Mouse (Mus musculus) cerebellum, adult 9-11 months (tissue): ENCODE results near the gene Pknox2.

Experiments used
- DNase-seq: peaks from one replicate; pipeline ENCODE4 v3.0.0; 2022

Gene Pknox2

DNA sequence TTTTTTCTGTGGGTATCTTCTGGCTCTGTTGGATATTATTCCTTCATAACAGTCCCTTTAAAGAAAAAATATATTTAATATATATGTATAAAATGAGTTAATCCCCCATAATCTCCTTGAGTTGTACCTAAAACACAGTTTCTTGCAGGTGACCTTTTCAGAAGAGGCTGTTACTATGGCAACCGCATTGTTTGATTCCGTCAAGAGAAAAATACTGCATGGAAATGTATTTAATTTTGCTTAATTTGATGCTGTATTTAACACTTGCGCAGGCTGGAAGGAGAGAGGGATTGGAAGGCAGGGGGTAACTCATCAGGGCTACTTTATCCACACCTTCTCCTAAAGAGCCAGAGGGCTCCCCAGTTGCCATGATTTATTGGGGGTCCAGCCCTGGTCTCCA, 108.3 kb downstream of the Pknox2 start:
- no peak for DNase-seq

DNA sequence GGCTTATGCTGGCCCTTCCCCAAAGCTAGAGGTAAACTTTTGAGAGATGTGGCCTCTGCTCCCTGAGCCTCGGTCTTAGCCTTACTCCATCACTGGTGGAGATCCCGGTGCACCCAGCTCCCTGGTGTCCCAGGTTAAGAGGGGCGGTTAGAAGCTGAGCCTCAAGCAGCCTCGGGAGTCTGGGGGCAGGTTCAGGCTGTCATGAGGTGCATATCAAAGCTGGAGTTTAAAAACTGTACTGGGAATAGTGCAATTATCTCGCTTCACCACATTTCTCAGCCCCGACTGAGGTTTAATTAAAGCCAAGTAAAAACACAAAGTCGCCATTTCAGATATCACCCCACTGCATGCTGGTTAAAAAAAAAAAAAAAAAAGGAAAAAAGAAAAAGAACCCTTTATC, 108.8 kb downstream of the Pknox2 start:
- DNase-seq: no peak

DNA sequence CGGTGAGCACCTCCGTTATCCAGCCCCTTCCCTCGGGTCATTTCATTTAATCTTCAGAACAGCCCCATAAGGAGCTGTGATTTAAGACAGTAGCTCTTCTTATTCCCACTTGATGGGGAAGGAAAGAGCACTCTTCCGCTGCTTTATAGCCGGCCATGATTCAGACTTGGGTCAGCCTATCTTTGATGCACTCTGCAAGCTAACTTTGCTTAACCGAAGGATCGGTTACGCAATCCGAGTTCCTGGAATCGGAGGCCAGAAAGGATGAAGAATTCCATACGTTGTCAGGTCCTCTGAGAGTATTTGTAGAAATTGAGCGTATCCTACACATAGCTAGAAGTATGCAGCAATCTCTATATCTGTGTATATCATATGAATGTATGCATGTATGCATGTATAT, 109.8 kb downstream of the Pknox2 start:
- no peak for DNase-seq

DNA sequence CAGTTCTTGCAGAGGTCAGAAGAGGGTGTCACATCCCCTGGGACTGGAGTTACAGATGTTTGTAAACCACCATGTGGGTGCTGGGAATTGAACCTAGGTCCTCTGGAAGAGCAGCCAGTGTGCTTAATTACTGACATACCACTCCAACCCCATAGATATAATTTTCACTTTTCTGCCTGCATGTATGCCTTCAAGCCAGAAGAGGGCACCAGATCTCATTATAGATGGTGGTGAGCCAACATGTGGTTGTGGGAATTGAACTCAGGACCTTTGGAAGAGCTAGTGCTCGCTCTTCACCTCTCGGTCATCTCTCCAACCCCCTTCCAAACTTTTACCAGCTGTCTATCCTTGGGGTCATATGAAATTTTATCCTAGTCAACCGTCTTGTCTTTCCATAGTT, 112.0 kb downstream of the Pknox2 start:
- no peak for DNase-seq

DNA sequence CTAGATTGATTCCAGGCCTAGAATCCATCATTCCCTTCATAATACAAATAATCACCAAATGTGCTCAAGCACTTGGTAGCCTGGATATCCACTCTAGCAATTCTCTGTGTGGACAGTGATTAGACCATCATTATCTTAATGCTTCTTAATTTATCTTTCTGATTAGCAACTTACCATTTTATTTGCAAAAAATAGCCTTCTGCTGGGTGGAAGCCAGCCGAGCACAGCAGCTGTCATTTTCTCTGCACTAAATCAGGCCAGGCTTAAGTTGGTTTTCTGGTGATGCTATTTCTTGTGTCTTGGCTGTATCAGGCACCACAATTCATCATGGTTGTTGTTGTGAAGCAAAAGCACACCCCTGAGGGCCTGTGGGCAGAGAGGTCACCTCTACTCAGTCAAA, 112.9 kb downstream of the Pknox2 start:
- no peak for DNase-seq

DNA sequence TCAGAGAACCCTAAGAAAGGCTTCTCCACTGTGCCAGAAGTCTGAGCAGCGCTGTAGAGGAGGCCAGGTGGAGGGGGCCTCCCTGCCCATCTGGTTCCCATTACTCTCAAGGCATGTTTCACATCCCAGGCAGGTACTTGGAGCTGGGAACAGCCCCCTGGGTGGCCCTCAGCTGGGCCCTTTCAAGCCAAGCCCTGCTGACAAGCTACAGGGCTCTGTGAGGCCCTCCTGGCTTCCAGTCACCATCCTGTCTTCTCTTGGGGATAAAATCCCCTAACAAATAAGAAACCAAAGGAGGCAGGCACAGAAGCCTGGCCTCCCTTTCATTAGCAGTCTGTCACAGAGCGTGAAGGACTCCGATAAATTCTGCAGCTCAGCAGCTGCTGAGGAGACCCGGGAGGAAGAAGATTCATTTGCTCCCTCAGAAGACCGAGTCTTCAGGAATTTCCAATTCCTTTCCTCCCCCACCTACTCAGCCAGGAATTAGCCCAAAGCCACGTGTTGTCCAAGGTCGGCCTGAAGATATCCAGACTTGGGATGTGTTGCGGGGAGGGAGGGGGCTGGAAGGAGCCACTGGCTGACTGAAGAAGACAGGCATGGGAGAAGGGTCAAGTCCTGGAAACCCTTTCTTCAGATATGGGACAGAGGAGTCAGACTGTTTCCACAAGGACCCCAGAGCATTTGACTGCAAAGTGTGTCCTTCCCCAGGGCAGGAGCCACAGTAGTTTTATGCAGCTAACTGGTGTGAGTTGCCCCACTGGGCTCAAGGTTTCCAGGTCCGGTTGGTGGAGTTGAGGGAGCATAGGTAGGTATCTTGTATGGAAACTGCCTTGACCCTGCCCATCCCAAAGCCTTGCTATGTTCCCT, 116.6 kb downstream of the Pknox2 start:
- no peak for DNase-seq

DNA sequence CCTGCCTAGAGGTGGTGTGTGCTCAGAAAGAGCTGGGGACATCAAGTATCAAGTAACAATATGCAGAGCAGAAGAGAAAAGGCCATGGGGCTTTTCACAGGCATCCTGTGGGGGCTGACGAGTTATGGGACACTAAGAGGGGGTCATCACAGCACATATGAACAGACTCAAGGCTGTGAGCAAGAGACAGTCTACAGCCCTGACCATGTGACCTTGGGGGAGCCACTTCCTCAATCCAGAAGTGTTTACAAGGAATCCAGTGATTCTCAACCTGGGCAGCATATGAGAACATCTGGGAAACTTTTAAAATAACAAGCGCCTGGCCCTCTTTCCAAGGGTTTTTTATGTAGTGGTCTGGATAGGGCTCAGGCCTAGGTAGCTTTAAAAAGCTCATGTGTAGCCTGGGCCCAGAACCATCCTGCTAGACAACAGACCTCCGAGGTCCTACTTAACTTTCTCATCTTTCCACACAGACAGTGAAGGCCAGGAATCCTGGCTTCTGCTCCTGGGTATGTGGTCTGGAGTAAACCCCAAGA, 117.3 kb downstream of the Pknox2 start:
- DNase-seq: no peak

DNA sequence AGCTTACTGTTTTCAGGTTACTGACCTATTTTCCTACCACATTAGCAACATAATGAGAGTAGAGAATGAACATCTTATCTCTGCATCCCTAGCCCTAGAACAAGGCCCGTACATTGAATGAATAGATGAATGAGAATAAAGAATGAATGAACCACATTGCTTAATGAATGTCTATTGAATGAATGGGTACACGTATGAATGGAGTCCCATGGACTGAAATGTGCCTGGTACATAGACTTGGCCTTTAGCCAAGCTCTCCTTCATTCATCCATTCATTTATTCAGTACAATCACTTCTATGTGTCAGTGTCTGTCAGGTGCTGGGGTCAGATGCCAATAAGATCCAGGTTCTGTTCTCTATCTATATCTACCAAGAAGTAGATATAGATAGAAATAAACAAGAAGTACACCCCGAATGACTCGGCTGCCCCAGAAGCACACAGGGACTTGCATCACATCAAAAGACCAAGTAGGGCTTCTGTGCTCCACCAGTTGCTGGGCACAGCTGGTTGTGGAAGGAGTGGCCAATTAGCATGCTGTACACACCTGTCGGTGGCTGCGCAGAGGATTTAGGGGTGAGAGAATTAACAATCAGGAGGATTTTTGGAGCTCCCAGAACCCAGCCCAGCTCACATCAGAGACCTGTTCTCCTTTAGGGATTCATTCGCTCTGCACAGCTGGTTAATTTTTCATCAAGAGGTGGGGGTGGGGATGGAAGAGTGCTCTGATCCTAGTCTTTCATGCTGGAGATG, 119.2 kb downstream of the Pknox2 start:
- no peak for DNase-seq

DNA sequence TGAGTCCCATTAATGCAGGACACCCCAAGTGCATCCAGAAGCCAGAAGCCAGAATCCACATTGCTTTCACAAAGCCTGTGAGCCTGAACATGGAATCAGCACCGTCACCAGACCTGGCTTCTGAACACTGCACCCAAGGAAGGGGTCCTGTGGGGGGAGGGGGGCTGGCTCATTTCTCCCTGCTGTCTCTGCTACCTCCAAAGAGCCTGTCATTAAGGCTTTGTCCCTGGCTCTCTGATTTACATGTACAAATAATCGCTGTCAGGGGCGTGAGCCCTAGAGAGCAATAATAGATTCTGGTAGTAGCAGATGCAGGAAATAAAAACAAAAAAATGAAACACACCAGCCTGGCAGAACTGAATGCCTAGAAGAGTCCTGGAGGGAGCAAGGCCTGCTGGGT, 121.3 kb downstream of the Pknox2 start:
- DNase-seq: no peak

DNA sequence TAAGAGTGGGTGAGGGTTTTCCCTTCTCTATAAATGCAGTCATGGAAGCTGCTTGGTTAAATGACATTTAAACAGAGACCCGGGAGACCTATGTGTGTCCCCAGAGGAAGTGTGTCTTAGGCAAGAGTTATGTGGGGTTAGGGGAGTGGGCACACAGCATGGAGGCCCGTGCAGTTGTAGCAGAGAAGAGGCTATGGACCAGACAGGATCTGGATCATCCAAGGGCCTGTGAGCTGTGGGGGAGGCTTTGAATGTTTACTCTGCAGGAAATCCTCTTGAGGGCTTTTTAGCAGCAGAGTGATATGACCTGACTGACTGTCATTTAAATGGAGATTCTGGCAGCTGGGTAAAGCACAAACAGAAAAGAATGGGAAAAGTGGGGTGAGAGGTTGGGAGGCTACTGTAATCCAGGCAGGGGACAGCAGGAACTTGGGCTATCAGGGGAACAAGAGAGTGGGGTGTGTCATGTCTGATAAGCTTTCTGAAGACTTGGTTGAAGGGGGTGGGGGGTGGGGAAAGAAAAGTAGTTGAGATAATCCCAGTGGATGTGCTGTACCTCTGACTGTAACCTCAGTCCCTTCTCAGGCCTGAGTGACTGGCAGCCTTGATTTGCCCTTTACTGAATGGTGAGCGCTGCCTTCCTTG, 125.5 kb downstream of the Pknox2 start:
- DNase-seq: no peak

DNA sequence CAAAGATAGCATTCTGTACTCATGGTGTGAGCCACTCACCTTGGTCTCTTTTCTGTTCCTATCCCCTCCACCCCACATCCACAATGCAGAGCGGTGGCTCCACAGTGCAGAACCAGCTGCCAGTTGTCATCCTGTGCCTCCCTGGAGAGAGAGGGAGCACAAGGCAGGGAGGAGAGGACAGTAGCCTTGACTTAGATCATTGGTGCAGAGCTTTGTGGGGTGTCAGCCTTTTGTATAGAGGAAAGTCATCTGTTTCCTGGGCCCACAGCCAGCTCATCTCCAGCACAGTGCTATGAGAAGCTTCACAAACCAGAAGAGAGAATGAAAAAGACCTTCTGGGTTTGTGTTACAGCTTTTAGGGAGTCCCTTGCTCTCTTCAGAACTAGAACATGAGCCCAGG, 129.1 kb downstream of the Pknox2 start:
- DNase-seq: peak; percentile 68

DNA sequence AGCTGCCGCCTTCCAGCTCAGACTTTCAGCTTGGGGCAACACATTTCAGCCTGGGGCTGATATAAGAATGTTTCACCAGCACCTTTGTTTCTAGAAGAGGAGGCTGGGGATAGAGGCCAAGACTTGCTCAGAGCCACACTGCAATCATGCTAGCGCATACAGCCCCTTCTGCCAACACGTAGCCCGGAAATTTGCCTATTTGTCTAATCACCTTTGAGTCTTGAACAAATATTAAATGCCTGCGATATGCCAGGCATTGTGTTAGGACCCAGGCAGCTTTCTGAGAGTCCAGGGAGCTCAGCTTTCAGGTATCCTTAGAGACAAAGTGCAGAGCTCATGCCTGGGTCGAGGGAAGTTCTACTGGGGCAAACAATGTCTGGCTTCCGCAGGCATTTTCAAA, 130.0 kb downstream of the Pknox2 start:
- DNase-seq: no peak

DNA sequence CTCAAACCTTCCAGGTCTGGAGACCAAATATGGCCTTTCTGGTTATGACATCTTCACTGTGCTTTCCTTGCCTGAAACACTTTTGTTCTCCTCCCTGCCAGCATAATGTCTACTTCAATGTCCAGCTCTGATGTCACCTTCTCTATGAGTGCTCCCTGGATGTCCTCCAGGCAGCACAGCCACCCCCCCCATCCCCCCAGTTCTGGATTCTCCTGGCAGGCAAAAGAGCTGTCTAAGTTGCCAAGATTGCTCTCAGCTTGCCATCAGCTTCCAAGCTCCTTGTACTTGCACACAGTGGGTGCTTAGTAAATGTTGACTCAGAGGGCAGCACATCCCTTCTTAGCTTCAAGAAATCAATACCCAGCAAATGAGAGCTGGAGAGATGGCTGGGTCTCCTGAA, 131.0 kb downstream of the Pknox2 start:
- DNase-seq: no peak

DNA sequence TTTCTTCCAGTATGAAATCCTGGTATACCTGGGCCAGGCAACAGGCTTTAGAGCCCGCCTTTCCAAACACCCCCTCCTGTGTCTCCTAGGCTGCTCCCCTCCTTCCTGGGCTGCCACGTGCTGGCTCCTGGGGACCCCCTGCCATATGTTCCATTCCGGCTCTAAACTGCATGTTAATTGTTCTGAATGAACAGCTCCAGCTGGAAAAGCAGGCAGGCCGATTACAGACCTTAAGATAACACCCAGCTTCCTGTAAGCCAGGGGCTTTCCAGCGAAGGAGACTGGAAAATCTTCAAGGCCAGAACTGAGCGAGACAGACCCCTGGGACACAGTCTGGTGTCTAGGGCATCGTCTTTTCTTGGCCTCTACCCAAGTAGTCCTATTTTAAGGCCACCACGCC, 133.6 kb downstream of the Pknox2 start:
- DNase-seq: no peak

DNA sequence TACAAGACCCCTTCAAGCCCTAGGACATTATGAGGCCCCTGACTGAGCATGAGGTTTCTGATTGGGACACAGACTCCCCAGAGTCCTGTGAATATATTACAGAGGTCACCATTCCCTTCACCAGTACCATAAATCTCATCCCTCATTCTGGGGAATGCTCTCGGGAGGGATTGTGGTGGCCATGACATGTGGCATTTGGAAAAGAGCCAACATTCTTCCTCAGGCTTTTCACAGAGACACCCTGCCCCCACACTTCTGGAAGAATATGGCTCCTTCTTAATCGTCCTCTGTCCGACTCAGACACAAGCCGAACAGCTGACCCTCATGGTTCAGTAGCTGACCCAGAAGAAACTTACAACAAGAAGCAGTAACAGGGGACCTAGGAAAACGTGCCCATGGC, 139.1 kb downstream of the Pknox2 start:
- no peak for DNase-seq

DNA sequence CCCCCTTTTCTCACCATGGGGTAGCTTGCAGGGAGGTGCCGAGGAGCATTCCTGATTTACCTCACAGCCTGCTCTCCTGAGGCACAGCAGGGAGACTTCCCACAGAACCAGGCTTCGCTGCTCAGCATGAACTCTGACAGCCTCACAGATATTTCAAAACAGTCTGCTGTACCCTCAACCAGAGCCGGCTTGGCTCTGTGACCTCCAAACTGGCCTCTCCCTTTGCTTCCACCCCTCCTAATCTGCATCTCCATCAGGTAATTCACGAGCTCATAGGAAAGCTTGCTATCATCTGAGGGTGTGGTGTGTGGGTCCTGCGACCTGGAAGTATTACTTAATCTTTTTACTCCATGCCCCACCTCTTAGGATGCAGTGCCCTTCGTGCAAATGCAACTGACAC, 142.5 kb downstream of the Pknox2 start:
- no peak for DNase-seq

DNA sequence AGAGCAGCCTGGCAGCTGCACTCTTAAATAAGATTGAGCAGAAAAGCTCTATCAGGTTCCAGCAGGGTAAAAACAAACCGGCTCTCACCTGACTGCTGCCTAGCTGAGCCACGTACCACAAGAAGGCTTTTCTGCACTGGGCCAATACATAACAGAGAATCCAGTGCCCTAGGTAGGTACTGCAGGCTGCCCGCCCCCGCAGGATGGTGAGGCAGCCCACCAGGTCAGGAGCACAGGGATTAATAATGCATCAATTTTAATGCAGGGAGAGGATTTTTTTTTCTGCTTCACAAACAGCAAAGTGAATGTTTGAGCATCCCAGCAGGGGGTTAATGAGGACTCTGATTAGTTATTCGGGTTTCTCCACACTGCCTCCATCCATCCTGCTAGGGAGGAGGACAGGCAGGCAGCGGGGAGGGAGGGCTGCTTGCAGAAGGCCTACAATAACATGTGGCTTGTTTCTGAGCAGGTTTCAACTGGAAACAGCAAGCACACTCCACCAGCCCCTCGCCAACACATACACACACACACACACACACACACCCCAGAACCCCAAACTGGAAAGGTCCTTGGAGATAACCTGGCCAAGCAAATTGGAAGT, 145.2 kb downstream of the Pknox2 start:
- DNase-seq: no peak

DNA sequence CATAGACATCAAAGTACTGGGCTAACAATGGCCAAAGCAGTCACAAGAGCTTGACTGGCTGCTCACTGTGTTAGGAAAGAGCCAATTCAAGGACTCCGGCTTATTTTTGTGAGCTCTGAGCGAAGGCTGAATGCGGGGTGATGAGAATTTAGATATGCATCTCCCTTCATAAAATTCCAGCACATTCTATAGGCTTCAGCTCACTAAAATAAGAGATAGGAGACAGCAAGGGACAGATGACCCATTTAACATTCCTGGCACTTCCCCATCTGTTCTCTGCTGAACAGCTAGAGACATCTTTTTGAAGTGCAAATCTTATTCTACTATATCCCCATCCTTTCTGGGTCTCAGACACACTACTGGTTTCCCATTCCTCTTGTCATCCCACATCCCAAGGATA, 147.8 kb downstream of the Pknox2 start:
- no peak for DNase-seq

DNA sequence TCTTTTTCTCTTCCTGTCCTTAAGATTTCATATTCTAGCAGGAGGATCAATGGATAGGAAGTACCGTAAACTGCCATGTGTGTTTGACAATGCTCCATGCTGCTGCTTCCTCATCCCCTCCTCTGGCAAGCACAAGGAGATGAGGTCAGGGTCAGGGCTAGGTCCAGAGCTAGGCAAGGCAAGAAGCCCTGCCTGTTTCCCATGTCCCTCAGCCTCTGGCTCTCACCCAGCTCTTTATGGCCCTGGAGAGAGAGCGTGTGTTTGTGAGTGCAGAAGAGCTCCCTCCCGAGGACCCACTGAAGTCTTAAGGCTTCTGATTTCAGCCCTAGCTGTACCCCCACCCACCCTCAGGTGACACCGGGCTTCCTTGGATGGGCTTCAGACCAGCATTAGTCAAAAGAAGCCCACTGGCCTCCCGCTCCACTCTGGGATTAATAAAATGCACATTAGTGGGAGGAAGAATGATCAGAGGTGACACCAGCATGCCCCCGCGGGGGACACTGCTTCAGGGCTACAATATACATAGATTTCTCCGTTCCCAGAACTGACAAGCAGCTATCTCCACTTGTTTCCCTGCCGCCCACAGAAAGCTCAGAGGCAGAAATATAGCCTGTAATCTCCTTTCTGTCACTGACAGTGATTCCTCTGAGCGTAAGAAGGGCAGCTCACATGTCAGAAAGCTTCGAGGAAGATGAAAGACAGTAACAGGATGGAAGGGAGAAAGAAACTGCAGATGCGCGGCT, 156.4 kb downstream of the Pknox2 start:
- DNase-seq: no peak

DNA sequence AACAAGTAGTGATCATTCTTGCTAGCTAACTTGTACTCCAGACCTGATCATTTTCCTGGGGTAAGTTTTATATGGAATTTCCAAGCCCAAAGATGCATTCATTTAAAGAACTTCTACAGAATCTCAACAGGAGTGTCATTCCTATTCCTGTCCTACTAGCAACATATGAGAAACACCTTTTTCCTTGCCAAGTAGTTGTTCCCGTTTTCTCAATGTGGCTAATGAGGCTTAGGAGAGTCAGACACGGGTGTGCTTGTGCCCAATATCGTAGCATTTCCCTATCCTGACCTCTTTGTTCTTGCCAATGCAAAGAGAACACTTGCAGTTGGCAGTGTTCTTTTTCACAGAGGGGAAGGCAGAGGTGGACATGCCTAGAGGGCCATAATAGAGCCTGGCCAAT, 157.2 kb downstream of the Pknox2 start:
- no peak for DNase-seq

DNA sequence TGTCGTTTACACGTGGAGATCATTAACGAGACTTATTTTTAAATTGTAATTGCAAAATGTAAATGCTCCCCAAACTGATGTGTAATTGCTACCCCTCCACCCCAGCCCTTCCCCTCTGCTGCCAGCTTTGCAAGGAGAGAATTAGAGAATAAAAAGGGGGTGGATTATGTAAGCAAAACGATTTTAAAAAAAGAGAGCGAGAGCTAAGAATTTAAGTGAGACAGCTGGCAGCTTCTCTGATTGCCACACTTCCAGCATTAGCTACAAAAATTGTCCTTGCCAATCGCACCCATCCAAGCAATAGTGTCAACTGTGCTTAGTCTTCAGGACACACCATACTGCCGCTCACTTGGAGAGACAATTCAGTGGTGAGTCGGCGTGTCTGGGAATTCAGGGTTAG, 162.0 kb downstream of the Pknox2 start:
- no peak for DNase-seq

DNA sequence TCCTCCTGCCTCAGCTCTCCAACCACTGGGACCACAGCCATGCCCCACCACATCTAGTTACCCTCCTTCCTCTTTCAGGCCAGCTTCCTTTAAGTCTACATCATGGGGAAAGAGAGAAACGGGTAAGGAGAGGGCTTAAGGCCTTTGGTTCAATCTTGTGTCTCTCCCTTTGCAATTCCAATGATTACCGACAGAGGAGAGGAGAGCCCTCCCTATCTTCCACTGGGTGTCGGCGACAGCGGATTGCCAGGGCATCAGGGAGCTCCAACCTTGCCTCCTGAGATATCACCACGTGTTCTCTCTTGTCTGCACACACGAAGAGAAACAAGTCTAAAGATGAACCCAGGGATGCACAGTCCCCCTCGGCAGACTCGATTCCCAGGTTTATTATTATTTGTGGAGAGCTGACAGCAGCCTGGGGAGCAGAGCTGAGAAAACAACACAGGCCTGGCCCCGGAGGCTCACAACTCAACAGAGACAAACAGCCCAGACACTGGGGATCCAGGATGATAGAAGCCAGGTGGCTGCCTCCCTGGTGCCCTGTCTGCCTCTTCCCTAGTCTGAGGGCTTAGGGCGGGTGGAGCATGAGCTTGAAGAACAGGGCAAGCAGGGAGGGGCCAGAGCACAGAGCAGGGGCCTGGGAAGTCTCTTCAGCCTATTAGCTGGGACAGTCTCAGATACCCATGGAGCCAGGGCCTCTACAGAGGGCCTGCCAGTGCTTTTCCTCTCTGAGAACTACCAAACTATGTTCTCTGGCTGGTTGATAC, 170.4 kb downstream of the Pknox2 start:
- DNase-seq: no peak
